Mouse (Mus musculus) small intestine, adult 2 months (tissue): ENCODE measurements around the gene Napepld. TPM values are rescaled to one million over a fixed set of nuclear protein-coding genes. Genes with fewer than 3 reads are reported as not detected.
"Not testable (repeated sequence)": the region's sequence is repeated elsewhere in the genome, so short reads cannot be mapped to it uniquely, and the experiment has no call there.

Experiments
- H3K27ac ChIP-seq: fragments of 200-500 bp; 2 replicates; pipeline ENCODE4 v1.5.1; 2012; ENCODE audit warnings: low read depth, low read length, control low read depth, inconsistent platforms; ENCODE audit not compliant: insufficient read depth
- H3K27me3 ChIP-seq: fragments of 200-500 bp; 2 replicates; pipeline ENCODE4 v1.6.1; 2012; ENCODE audit warnings: mild to moderate bottlenecking, moderate library complexity, low read length, inconsistent platforms; ENCODE audit not compliant: control insufficient read depth, insufficient read depth
- H3K36me3 ChIP-seq: fragments of 200-500 bp; 2 replicates; pipeline ENCODE4 v1.6.1; 2012; ENCODE audit warnings: mild to moderate bottlenecking, low read length, control low read depth, inconsistent platforms; ENCODE audit not compliant: control insufficient read depth, insufficient read depth
- H3K4me1 ChIP-seq: fragments of 200-500 bp; 2 replicates; pipeline ENCODE4 v1.6.1; 2012; ENCODE audit warnings: low read length, inconsistent platforms, mixed read lengths; ENCODE audit not compliant: control insufficient read depth, insufficient read depth, insufficient read length
- H3K4me3 ChIP-seq: fragments of 200-500 bp; 2 replicates; pipeline ENCODE4 v1.5.1; 2012; ENCODE audit warnings: low read depth, mild to moderate bottlenecking, control low read depth, inconsistent platforms, low read length, moderate library complexity
- CTCF ChIP-seq: fragments of 200-500 bp; IDR thresholded peaks from 2 replicates; pipeline ENCODE4 v1.5.1; 2012; ENCODE audit warnings: low read depth, mild to moderate bottlenecking, control low read depth, inconsistent platforms, low read length, moderate library complexity, mixed read lengths; ENCODE audit not compliant: insufficient replicate concordance, insufficient read length; ENCODE audit errors: extremely low read depth
- POLR2A ChIP-seq: fragments of 200-500 bp; IDR thresholded peaks from 2 replicates; pipeline ENCODE4 v1.6.1; 2012; ENCODE audit warnings: low read depth, mild to moderate bottlenecking, control low read depth, inconsistent platforms, low read length, moderate library complexity
- WGBS: fragments of 180-500 bp; shearing (Covaris S2); methylation state at CpG from one replicate; pipeline ENCODE4 v1.1.7; 2018; 5-methylcytosine and 5-hydroxymethylcytosine counted together
- polyA plus RNA-seq: library from polyadenylated mRNA; depleted of rRNA; stranded (reverse); fragments of >200 nt; gene quantifications from 2 replicates; pipeline ENCODE4 v1.2.3, GENCODE M21; 2012

Gene Napepld
- polyA plus RNA-seq, 1 experiment = 0.85 TPM

- Histone ChIP-seq H3K36me3 (no peaks in the 10 kb centered on the region), H3K4me1 (no peaks in the 10 kb centered on the region), H3K27me3 (no peaks in the 10 kb centered on the region), H3K4me3 (no peak overlapping the region), H3K27ac (no peak overlapping the region)
- 63% methylated on average over 7 of the region's 7 CpGs for WGBS
- TF ChIP-seq POLR2A (no peak), CTCF (no peak)
Observed at GRCm38 (mm10) chr5:21724872-21725271, 23.7 kb upstream of the Napepld start.

DNA sequence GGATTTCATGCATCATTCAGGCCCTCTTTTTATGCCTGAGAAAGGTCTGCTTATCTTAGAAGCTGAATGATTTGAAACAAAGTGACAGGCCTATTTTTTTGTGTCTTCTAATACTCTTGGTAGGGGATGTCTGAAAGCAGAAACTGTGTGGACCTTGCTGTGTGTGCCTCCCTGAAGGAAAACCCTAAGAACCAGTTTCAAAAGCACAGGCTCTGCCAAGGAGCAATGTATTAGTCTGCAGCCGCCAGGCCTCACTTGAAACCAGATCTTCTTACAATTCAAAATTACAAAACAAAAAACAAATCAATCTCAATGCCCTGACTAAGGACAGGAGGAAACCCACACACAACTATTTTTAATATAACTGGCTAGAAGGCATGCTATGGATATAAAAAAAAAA, 23.2 kb upstream of the Napepld start:
- Histone ChIP-seq H3K36me3 (no peaks in the 10 kb centered on the region), H3K27ac (no peak overlapping the region), H3K4me3 (no peak overlapping the region), H3K4me1 (no peaks in the 10 kb centered on the region), H3K27me3 (no peaks in the 10 kb centered on the region)
- no peak for TF ChIP-seq POLR2A
- WGBS = 94% methylated on average over 1 of the region's 1 CpGs

- Histone ChIP-seq H3K4me3 (no peak overlapping the region), H3K36me3 (no peaks in the 10 kb centered on the region), H3K27ac (no peak overlapping the region), H3K27me3 (no peaks in the 10 kb centered on the region), H3K4me1 (no peaks in the 10 kb centered on the region)
- 96% methylated on average over 2 of the region's 2 CpGs for WGBS
- no peak for TF ChIP-seq CTCF
- TF ChIP-seq POLR2A = no peak
Observed at GRCm38 (mm10) chr5:21719209-21719608, 18.0 kb upstream of the Napepld start.

- H3K36me3 ChIP-seq = no peaks in the 10 kb centered on the region
- 90% methylated on average over 5 of the region's 5 CpGs for WGBS
- no peak for TF ChIP-seq CTCF
- TF ChIP-seq POLR2A = no peak
- H3K4me1 ChIP-seq = no peaks in the 10 kb centered on the region
- no peak overlapping the region for H3K4me3 ChIP-seq
- H3K27ac ChIP-seq = no peak overlapping the region
- no peaks in the 10 kb centered on the region for H3K27me3 ChIP-seq
Observed at GRCm38 (mm10) chr5:21718546-21718945, 17.4 kb upstream of the Napepld start.

- no peaks in the 10 kb centered on the region; the same call in 1 of the 2 replicates for H3K4me1 ChIP-seq
- H3K36me3 ChIP-seq = no peaks in the 10 kb centered on the region
- no peaks in the 10 kb centered on the region for H3K27me3 ChIP-seq
- 92% methylated on average over 10 of the region's 10 CpGs for WGBS
- H3K4me3 ChIP-seq = no peak overlapping the region
- H3K27ac ChIP-seq = no peak overlapping the region
- TF ChIP-seq POLR2A (no peak), CTCF (no peak)
Observed at GRCm38 (mm10) chr5:21717165-21717715, 16.0 kb upstream of the Napepld start.

- no peak overlapping the region for H3K27ac ChIP-seq
- no peaks in the 10 kb centered on the region; the same call in 1 of the 2 replicates for H3K4me1 ChIP-seq
- TF ChIP-seq CTCF = no peak
- TF ChIP-seq POLR2A = no peak
- H3K27me3 ChIP-seq = no peaks in the 10 kb centered on the region
- H3K4me3 ChIP-seq = no peak overlapping the region
- 87% methylated on average over 4 of the region's 4 CpGs for WGBS
- H3K36me3 ChIP-seq = no peaks in the 10 kb centered on the region
Observed at GRCm38 (mm10) chr5:21714447-21714846, 13.3 kb upstream of the Napepld start.

DNA sequence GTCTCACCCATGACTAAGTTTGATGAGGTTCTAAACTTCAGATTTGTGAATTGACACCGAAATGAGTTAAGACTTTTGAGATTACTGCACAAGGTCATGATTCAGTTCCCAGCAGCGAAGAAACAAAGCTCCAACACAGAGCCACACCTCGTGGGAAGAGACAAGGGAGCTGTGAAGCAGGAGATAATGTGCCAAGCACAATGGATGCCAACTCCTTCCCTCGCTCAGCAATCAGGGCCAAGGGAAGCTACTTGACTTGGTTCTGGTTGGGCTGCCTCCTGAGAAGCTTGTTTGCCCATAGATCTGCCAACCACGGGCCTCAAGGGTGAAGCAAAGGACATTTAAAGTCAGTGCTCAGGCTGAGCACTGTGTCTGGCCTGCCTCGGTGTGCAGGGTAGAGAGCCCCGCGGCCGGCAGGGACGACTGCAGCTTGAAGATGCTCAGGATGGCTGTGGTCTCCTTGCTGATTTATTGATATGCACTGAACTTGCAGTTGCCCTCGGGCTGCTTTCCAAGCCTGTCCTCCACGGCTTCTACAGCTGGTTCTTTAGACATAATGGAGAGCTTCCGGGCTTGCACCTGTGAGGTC, 11.0 kb upstream of the Napepld start:
- H3K27ac ChIP-seq = no peak overlapping the region
- H3K4me1 ChIP-seq = no peaks in the 10 kb centered on the region; the same call in 1 of the 2 replicates
- no peaks in the 10 kb centered on the region for H3K36me3 ChIP-seq
- no peak overlapping the region for H3K4me3 ChIP-seq
- TF ChIP-seq POLR2A = no peak
- no peak for TF ChIP-seq CTCF
- no peaks in the 10 kb centered on the region for H3K27me3 ChIP-seq
- WGBS = 65% methylated on average over 13 of the region's 13 CpGs

GRCm38 (mm10) chr5:21708011-21708410, 6.8 kb upstream of the Napepld start:
- H3K4me3 ChIP-seq, H3K4me1 ChIP-seq, H3K27me3 ChIP-seq, H3K27ac ChIP-seq, H3K36me3 ChIP-seq: not testable (repeated sequence)
- WGBS = 84% methylated on average over 8 of the region's 8 CpGs
